Mouse (Mus musculus): ENCODE results near the gene Rngtt.

- TF ChIP-seq POLR2A (IDR thresholded peaks at IDR 0.05; ENCODE audit: insufficient read depth, low read depth, low read length) (no peak), CTCF (IDR thresholded peaks at IDR 0.05; ENCODE audit: insufficient read depth, low read depth, low read length) (no peak)
Observed at GRCm38 (mm10) chr4:33374916-33375315, 64.8 kb downstream of the Rngtt start.

Measured in olfactory bulb, adult 2 months (tissue).